Comparison of ENCODE assay signal across 7 mouse cellular contexts in genomic region chr5:3928690-3929046, GRCm38 (mm10). TPM values are rescaled to one million over a fixed set of nuclear protein-coding genes. Genes with fewer than 3 reads are reported as not detected.
A peak's percentile ranks its signal among the peaks of the same experiment; 100 is the strongest.
DNase-seq lines count a peak whose midpoint lies in the region; ATAC-seq lines count a peak whose summit lies in the region.

No protein-coding gene starts in this region.

- peak; percentile 64 for ATAC-seq in heart, embryonic 11.5 days (replicated peaks; ENCODE audit: insufficient number of reproducible peaks, low FRiP score, low TSS enrichment)
- peak; percentile 47 for ATAC-seq in kidney, embryonic 14.5 days (ENCODE audit: low FRiP score, low TSS enrichment)

- no peaks in the 10 kb centered on the region for H3K9me3 ChIP-seq in heart, embryonic 11.5 days (replicated peaks; ENCODE audit: control insufficient read depth, low read length)
- no peaks in the 10 kb centered on the region for H3K9me3 ChIP-seq in kidney, embryonic 14.5 days (ENCODE audit: control insufficient read depth, low read length)

- H3K27me3 ChIP-seq in heart, embryonic 11.5 days (ENCODE audit: control insufficient read depth, insufficient read depth, low read length), result no peaks in the 10 kb centered on the region
- no peaks in the 10 kb centered on the region for H3K27me3 ChIP-seq in kidney, embryonic 14.5 days (ENCODE audit: control insufficient read depth, insufficient read depth, low read length)

- peak overlapping the region; percentile 94 for H3K4me3 ChIP-seq in heart, embryonic 11.5 days (ENCODE audit: low read depth, low read length)
- H3K4me3 ChIP-seq in kidney, embryonic 14.5 days (ENCODE audit: low read length), result peak overlapping the region; percentile 87

- H3K27ac ChIP-seq in heart, embryonic 11.5 days (ENCODE audit: low read depth, low read length), result peak overlapping the region; percentile 90
- peak overlapping the region; percentile 96 for H3K27ac ChIP-seq in kidney, embryonic 14.5 days (ENCODE audit: low read depth, low read length)

- WGBS in heart, embryonic 11.5 days (ENCODE audit: insufficient replicate concordance), result 0% methylated on average over 12 of the region's 12 CpGs
- 0% methylated on average over 12 of the region's 12 CpGs for WGBS in kidney, embryonic 14.5 days

- H3K36me3 ChIP-seq in heart, embryonic 11.5 days (ENCODE audit: control insufficient read depth, insufficient read depth, low read length), result no peaks in the 10 kb centered on the region
- H3K36me3 ChIP-seq in kidney, embryonic 14.5 days (ENCODE audit: control insufficient read depth, insufficient read depth, low read length), result no peaks in the 10 kb centered on the region

- peak; percentile 41 for DNase-seq in ES-CJ7 (ENCODE audit: low read depth, low spot score)
- DNase-seq in adrenal gland, adult 8-10 months, result peak; percentile 17
- DNase-seq in embryo, embryonic 9.5 days (ENCODE audit: extremely low spot score), result peak; percentile 58
- peak; percentile 39 for DNase-seq in lung, postnatal 25 days (ENCODE audit: low spot score)
- DNase-seq in right cerebral cortex, postnatal 14 days, result peak; percentile 13

- H3K4me1 ChIP-seq in heart, embryonic 11.5 days (ENCODE audit: control insufficient read depth, insufficient read depth, low read length), result peaks cover 10% of the 10 kb centered on the region
- H3K4me1 ChIP-seq in kidney, embryonic 14.5 days (ENCODE audit: control insufficient read depth, insufficient read depth, low read length), result peaks cover 13% of the 10 kb centered on the region

- peak overlapping the region; percentile 85 for H3K4me2 ChIP-seq in heart, embryonic 11.5 days
- peak overlapping the region; percentile 78 for H3K4me2 ChIP-seq in kidney, embryonic 14.5 days (replicated peaks; ENCODE audit: low read depth, low read length)

- peak overlapping the region; percentile 99 for H3K9ac ChIP-seq in heart, embryonic 11.5 days (ENCODE audit: low read depth, low read length)
- peak overlapping the region; percentile 83 for H3K9ac ChIP-seq in kidney, embryonic 14.5 days (ENCODE audit: low read depth, low read length)

RNA-seq across cellular contexts. Expression of gene Akap9, which starts 0.8 kb away (rescaled TPM):
- total RNA-seq in adrenal gland, adult 8-10 months (2022), result 100 to 1,000 TPM in 1 of 4 experiments, 10 to 100 TPM in 3; 91.4 to 131 (median 94.3) TPM
- 85.8 and 99.1 TPM in 2 replicates for polyA plus RNA-seq in heart, embryonic 11.5 days (2014; fragmentation: Nextera tagmentation; extraction: Ambion mirVana)
- polyA plus RNA-seq in kidney, embryonic 14.5 days (2014; fragmentation: Nextera tagmentation; extraction: Ambion mirVana), result 106 and 119 TPM in 2 replicates

RNA-seq across cellular contexts. Expression of gene Mterf1a, which starts 34.9 kb away (rescaled TPM):
- total RNA-seq in adrenal gland, adult 8-10 months (2022), result 10 to 100 TPM in 1 of 4 experiments, 1 to 10 TPM in 3; 6.4 to 11.1 (median 7.9) TPM
- polyA plus RNA-seq in heart, embryonic 11.5 days (2014; fragmentation: Nextera tagmentation; extraction: Ambion mirVana), result 6.9 and 8.2 TPM in 2 replicates
- polyA plus RNA-seq in kidney, embryonic 14.5 days (2014; fragmentation: Nextera tagmentation; extraction: Ambion mirVana), result 8.4 and 9.3 TPM in 2 replicates

Comparison
In these comparisons a context has a peak if more than half of its experiments do, and no peak if none do; other contexts are left out.
1. Peak in every context shown above with its lines: DNase-seq, ATAC-seq, H3K4me3 ChIP-seq and H3K27ac ChIP-seq.